Mouse (Mus musculus) stomach, embryonic 16.5 days (tissue): ENCODE data around the gene Ptges2. TPM values are rescaled to one million over a fixed set of nuclear protein-coding genes. Genes with fewer than 3 reads are reported as not detected.

Experiments used
- ATAC-seq: fragments of 200-750 bp; cut with Nextera tagmentation; 2 replicates; pipeline ENCODE4 v1.8.0; 2017; ENCODE audit warnings: moderate number of reproducible peaks, moderate TSS enrichment; ENCODE audit not compliant: insufficient read depth, low FRiP score
- H3K27ac ChIP-seq: fragments of 300-500 bp; sonication (generic); 2 replicates; pipeline ENCODE4 v1.5.1; 2014; ENCODE audit warnings: low read length
- H3K27me3 ChIP-seq: fragments of 300-500 bp; sonication (generic); 2 replicates; pipeline ENCODE4 v1.6.1; 2014; ENCODE audit warnings: low read length, control low read depth, mixed read lengths; ENCODE audit not compliant: control insufficient read depth, insufficient read depth
- H3K36me3 ChIP-seq: fragments of 300-500 bp; sonication (generic); 2 replicates; pipeline ENCODE4 v1.6.1; 2014; ENCODE audit warnings: low read length; ENCODE audit not compliant: control insufficient read depth, insufficient read depth
- H3K4me1 ChIP-seq: fragments of 300-500 bp; sonication (generic); 2 replicates; pipeline ENCODE4 v1.6.1; 2014; ENCODE audit warnings: low read length, control low read depth, mixed read lengths; ENCODE audit not compliant: control insufficient read depth, insufficient read depth
- H3K4me2 ChIP-seq: fragments of 300-500 bp; sonication (generic); 2 replicates; pipeline ENCODE4 v1.6.1; 2014; ENCODE audit warnings: low read depth, low read length, mixed read lengths
- H3K4me3 ChIP-seq: fragments of 300-500 bp; sonication (generic); replicated peaks from 2 replicates; pipeline ENCODE4 v1.5.1; 2014; ENCODE audit warnings: mild to moderate bottlenecking, low read length
- H3K9ac ChIP-seq: fragments of 300-500 bp; sonication (generic); 2 replicates; pipeline ENCODE4 v1.6.1; 2014; ENCODE audit warnings: low read length
- H3K9me3 ChIP-seq: fragments of 300-500 bp; sonication (generic); replicated peaks from 2 replicates; pipeline ENCODE4 v1.6.1; 2016; ENCODE audit warnings: low read length, control low read depth; ENCODE audit not compliant: control insufficient read depth
- WGBS: fragments of 180-500 bp; shearing (Covaris S2); extraction: QIAGEN DNeasy Blood & Tissue Kit; methylation state at CpG from one replicate; pipeline ENCODE4 v1.1.7; 2014; 5-methylcytosine and 5-hydroxymethylcytosine counted together
- polyA plus RNA-seq: library from polyadenylated mRNA; unstranded; fragments of >200 nt; fragmentation: Nextera tagmentation; extraction: Ambion mirVana; gene quantifications from 2 replicates; pipeline ENCODE4 v1.2.1, GENCODE M21; 2015

The Ptges2 gene
- polyA plus RNA-seq, 1 experiment from 2014 or later, result 26.7 TPM

GRCm38 (mm10) chr2:32416556-32416955 is 20.9 kb downstream of the Ptges2 start:
- H3K27ac ChIP-seq, result no peak overlapping the region
- no peak overlapping the region for H3K4me2 ChIP-seq
- H3K4me1 ChIP-seq, result no peaks in the 10 kb centered on the region; the same call in 1 of the 2 replicates
- H3K9ac ChIP-seq, result no peak overlapping the region
- 71% methylated on average over 2 of the region's 2 CpGs for WGBS
- peaks cover 19% of the 10 kb centered on the region; the same call in 1 of the 2 replicates for H3K36me3 ChIP-seq
- H3K9me3 ChIP-seq, result no peaks in the 10 kb centered on the region
- H3K4me3 ChIP-seq, result no peak overlapping the region
- no peaks in the 10 kb centered on the region for H3K27me3 ChIP-seq
- ATAC-seq, result no peak

GRCm38 (mm10) chr2:32417486-32417885 is 21.8 kb downstream of the Ptges2 start:
- 67% methylated on average over 8 of the region's 8 CpGs for WGBS
- H3K36me3 ChIP-seq, result peaks cover 19% of the 10 kb centered on the region; the same call in 1 of the 2 replicates
- no peak overlapping the region for H3K4me2 ChIP-seq
- H3K27me3 ChIP-seq, result no peaks in the 10 kb centered on the region
- H3K4me1 ChIP-seq, result peaks cover 4% of the 10 kb centered on the region; the same call in 1 of the 2 replicates
- no peak for ATAC-seq
- no peak overlapping the region for H3K27ac ChIP-seq
- no peak overlapping the region for H3K4me3 ChIP-seq
- H3K9ac ChIP-seq, result no peak overlapping the region
- H3K9me3 ChIP-seq, result no peaks in the 10 kb centered on the region

GRCm38 (mm10) chr2:32418430-32419151 is 22.9 kb downstream of the Ptges2 start:
- Histone ChIP-seq H3K27me3 (no peaks in the 10 kb centered on the region), H3K9me3 (no peaks in the 10 kb centered on the region), H3K4me3 (no peak overlapping the region), H3K9ac (no peak overlapping the region), H3K4me1 (peaks cover 15% of the 10 kb centered on the region), H3K36me3 (peaks cover 19% of the 10 kb centered on the region; the same call in 1 of the 2 replicates), H3K27ac (no peak overlapping the region), H3K4me2 (no peak overlapping the region)
- ATAC-seq, result no peak
- 71% methylated on average over 12 of the region's 12 CpGs for WGBS

- no peak overlapping the region for H3K4me2 ChIP-seq
- H3K36me3 ChIP-seq, result peaks cover 19% of the 10 kb centered on the region; the same call in 1 of the 2 replicates
- no peak for ATAC-seq
- no peak overlapping the region for H3K9ac ChIP-seq
- H3K4me3 ChIP-seq, result no peak overlapping the region
- WGBS, result 89% methylated on average over 3 of the region's 3 CpGs
- no peak overlapping the region for H3K27ac ChIP-seq
- H3K27me3 ChIP-seq, result no peaks in the 10 kb centered on the region
- no peaks in the 10 kb centered on the region for H3K9me3 ChIP-seq
- peaks cover 17% of the 10 kb centered on the region for H3K4me1 ChIP-seq
Measured at GRCm38 (mm10) chr2:32419359-32419758, 23.7 kb downstream of the Ptges2 start.

- ATAC-seq, result no peak
- Histone ChIP-seq H3K4me2 (no peak overlapping the region), H3K27ac (no peak overlapping the region), H3K9ac (no peak overlapping the region), H3K27me3 (no peaks in the 10 kb centered on the region), H3K36me3 (peaks cover 18% of the 10 kb centered on the region; the same call in 1 of the 2 replicates), H3K4me1 (peaks cover 25% of the 10 kb centered on the region), H3K9me3 (no peaks in the 10 kb centered on the region), H3K4me3 (no peak overlapping the region)
- WGBS, result 89% methylated on average over 12 of the region's 12 CpGs
Measured at GRCm38 (mm10) chr2:32420066-32420608, 24.4 kb downstream of the Ptges2 start.

- ATAC-seq, result no peak
- no peak overlapping the region for H3K4me2 ChIP-seq
- 84% methylated on average over 6 of the region's 6 CpGs for WGBS
- no peak overlapping the region for H3K27ac ChIP-seq
- H3K27me3 ChIP-seq, result no peaks in the 10 kb centered on the region
- no peak overlapping the region for H3K9ac ChIP-seq
- 0 out of 2 replicates have a peak, but pooled peaks cover 13% of the 10 kb centered on the region for H3K36me3 ChIP-seq
- H3K9me3 ChIP-seq, result no peaks in the 10 kb centered on the region
- H3K4me3 ChIP-seq, result no peak overlapping the region
- H3K4me1 ChIP-seq, result peaks cover 30% of the 10 kb centered on the region
Measured at GRCm38 (mm10) chr2:32420647-32421046, 25.0 kb downstream of the Ptges2 start.

GRCm38 (mm10) chr2:32421851-32422251 is 26.2 kb downstream of the Ptges2 start:
- H3K4me3 ChIP-seq, result no peak overlapping the region
- H3K9ac ChIP-seq, result no peak overlapping the region
- H3K27ac ChIP-seq, result no peak overlapping the region
- peaks cover 30% of the 10 kb centered on the region for H3K4me1 ChIP-seq
- 0 out of 2 replicates have a peak, but pooled peaks cover 10% of the 10 kb centered on the region for H3K36me3 ChIP-seq
- H3K27me3 ChIP-seq, result no peaks in the 10 kb centered on the region
- H3K4me2 ChIP-seq, result no peak overlapping the region
- ATAC-seq, result no peak
- no peaks in the 10 kb centered on the region for H3K9me3 ChIP-seq
- 93% methylated on average over 6 of the region's 6 CpGs for WGBS

GRCm38 (mm10) chr2:32423481-32424331 is 28.0 kb downstream of the Ptges2 start:
- H3K27ac ChIP-seq, result peak overlapping the region; percentile 96
- H3K4me1 ChIP-seq, result peaks cover 45% of the 10 kb centered on the region
- H3K4me2 ChIP-seq, result peak overlapping the region; percentile 78
- H3K36me3 ChIP-seq, result 0 out of 2 replicates have a peak, but pooled peaks cover 8% of the 10 kb centered on the region
- no peaks in the 10 kb centered on the region for H3K9me3 ChIP-seq
- H3K27me3 ChIP-seq, result no peaks in the 10 kb centered on the region
- peak; percentile 89 for ATAC-seq
- peak overlapping the region; percentile 45 for H3K4me3 ChIP-seq
- WGBS, result 3% methylated on average over 14 of the region's 14 CpGs
- peak overlapping the region; percentile 53 for H3K9ac ChIP-seq
